Mouse (Mus musculus) E14TG2a.4 (cell line): ENCODE data around the gene Lekr1.
"Not testable (repeated sequence)": the region's sequence is repeated elsewhere in the genome, so short reads cannot be mapped to it uniquely, and the experiment has no call there.

Experiments used
- H3K27me3 ChIP-seq: 2 replicates; pipeline ENCODE4 v1.6.1; 2014; ENCODE audit warnings: low read length, control low read depth; ENCODE audit not compliant: insufficient read depth
- H3K36me3 ChIP-seq: 2 replicates; pipeline ENCODE4 v1.6.1; 2014; ENCODE audit warnings: low read length, control low read depth; ENCODE audit not compliant: insufficient read depth
- H3K4me1 ChIP-seq: replicated peaks from 2 replicates; pipeline ENCODE4 v1.6.1; 2014; ENCODE audit warnings: low read depth, low read length, control low read depth
- H3K4me3 ChIP-seq: replicated peaks from 2 replicates; pipeline ENCODE4 v1.5.1; 2014; ENCODE audit warnings: mild to moderate bottlenecking, low read length
- H3K9me3 ChIP-seq: 2 replicates; pipeline ENCODE4 v1.6.1; 2014; ENCODE audit warnings: low read length, control low read depth
- CTCF ChIP-seq: conservative IDR thresholded peaks from 2 replicates; pipeline ENCODE4 v1.5.1; 2014; ENCODE audit warnings: low read length
- NANOG ChIP-seq: IDR thresholded peaks from 2 replicates; pipeline ENCODE4 v1.6.1; 2014; ENCODE audit warnings: borderline replicate concordance, low read length, mixed read lengths
- POU5F1 ChIP-seq: IDR thresholded peaks from 2 replicates; pipeline ENCODE4 v1.6.1; 2014; ENCODE audit warnings: low read length, borderline replicate concordance

The Lekr1 gene

DNA sequence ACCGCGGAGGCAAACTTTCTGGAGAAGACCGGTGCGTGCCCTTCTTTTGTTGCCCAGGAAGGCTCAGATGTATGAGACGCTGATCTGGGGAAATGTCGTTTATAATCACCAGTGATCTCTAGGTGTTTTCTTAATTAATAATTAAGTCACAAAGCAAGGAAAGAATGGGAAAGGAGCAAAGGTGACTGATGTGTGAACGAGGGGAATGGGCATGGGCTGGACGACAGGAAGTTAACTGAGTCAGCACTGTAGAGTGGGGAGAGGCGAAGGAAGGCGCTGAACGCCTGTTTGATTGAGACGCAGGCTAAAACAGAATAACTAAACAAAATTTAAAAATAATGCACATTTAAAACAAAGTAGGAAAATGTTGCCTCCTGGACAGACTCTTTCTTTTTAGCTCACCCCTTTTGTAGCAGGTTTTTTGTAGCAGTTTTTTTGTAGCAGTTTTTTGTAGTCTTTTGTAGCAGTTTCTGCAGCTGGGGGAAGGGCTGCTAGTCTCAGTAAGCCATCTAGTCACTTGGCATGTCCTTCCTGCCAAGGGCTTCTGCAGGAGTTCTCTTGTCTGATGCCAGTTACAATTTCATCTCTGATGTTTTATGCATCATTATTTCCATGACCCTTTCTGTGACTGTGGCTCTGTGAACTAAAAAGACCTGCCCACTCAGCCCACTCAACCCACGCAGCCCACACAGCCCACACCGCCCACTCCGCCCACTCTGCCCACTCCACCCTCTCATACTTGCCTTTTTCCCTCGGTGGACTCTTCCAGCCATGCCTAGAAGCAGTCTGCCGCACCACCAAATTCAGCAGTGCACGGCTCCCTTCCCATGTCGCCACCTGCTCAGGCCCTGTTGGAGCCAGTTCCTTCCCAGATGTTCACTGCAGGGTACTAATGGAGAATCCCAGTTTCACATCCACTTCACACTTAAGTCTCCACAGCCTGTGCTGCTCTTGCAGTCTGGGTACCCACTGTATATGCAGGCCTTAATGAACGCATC is 98.8 kb downstream of the Lekr1 start:
- no peak for TF ChIP-seq CTCF
- no peak for TF ChIP-seq POU5F1
- no peak for TF ChIP-seq NANOG
- H3K36me3 ChIP-seq = no peaks in the 10 kb centered on the region
- H3K4me3 ChIP-seq = no peak overlapping the region
- H3K9me3 ChIP-seq = no peaks in the 10 kb centered on the region
- no peaks in the 10 kb centered on the region for H3K27me3 ChIP-seq
- no peaks in the 10 kb centered on the region; the same call in 1 of the 2 replicates for H3K4me1 ChIP-seq

DNA sequence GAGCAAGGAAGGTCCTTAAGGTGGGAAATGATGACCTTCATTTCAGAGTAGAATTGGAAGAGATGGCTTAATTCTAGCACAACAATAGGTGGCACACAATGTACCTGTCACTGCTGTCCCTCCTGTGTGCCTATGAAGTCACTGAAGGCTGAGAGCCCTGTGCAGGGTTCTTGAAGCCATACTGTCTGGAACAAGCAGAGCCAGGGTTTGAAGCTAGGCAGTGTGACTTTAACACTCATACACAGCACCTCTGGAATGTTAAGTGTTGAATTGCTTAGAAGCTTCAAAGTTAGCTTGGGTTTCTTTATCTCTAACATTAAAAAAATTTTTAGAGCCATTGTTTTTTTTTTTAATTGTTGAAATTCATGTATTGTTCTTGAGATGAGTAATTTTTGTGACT is 100.4 kb downstream of the Lekr1 start:
- H3K9me3 ChIP-seq = no peaks in the 10 kb centered on the region
- TF ChIP-seq NANOG = no peak
- no peak for TF ChIP-seq CTCF
- no peak for TF ChIP-seq POU5F1

DNA sequence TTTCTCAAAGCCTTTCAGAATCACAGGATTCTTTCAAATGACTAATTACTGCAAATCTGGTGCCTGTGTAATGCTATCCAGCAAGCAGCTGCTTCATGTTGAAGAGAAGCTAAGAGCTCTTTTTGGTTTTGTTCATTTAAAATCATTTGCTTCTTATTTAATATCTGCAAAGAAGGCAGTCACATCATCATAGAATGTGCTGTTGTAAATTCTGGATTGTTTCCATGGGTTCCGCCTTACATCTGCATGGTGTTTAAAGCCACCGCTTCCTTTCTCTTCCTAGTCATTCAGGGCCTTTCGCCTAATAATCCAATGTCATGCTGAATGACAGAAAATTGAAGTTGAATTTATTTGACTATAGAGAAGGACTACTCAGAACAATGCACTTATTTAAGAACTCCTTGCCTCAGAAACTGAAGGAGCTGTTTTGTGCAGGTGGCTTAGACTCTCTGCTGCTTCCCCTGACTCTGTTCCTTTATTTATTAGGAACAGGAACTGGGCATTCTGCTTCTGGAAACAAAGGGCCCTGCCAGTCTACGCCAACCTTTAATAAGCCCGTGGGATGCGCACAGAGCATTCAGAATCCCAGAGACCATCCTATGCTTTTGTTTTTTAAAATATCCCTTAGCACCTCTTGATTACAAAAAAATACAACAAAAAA is 101.3 kb downstream of the Lekr1 start:
- no peaks in the 10 kb centered on the region for H3K27me3 ChIP-seq
- no peaks in the 10 kb centered on the region; the same call in 1 of the 2 replicates for H3K4me1 ChIP-seq
- H3K36me3 ChIP-seq = no peaks in the 10 kb centered on the region
- H3K4me3 ChIP-seq = no peak overlapping the region
- TF ChIP-seq POU5F1 (no peak), NANOG (no peak), CTCF (no peak)
- H3K9me3 ChIP-seq = no peaks in the 10 kb centered on the region

More for the DNA sequence above, 100.4 kb downstream of the Lekr1 start:
- Histone ChIP-seq H3K36me3 (no peaks in the 10 kb centered on the region), H3K27me3 (no peaks in the 10 kb centered on the region), H3K4me3 (no peak overlapping the region), H3K4me1 (no peaks in the 10 kb centered on the region; the same call in 1 of the 2 replicates)

DNA sequence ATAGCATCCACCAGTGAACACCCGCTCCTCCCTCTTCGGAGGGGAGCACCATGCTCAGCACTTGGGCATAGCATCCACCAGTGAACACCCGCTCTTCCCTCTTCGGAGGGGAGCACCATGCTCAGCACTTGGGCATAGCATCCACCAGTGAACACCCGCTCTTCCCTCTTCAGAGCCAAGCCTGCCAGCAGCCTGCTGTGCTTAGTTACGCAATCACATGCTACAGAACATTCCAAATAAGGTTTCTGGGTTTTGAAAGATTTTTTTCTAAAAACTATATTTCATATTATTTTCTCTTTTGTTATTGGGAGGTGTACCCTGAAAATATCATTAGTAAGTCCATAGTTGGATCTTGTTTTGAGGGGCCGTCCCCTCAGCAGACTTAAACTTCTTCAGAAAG is 103.6 kb downstream of the Lekr1 start:
- H3K9me3 ChIP-seq, H3K4me1 ChIP-seq, H3K27me3 ChIP-seq, H3K4me3 ChIP-seq, H3K36me3 ChIP-seq: not testable (repeated sequence)

DNA sequence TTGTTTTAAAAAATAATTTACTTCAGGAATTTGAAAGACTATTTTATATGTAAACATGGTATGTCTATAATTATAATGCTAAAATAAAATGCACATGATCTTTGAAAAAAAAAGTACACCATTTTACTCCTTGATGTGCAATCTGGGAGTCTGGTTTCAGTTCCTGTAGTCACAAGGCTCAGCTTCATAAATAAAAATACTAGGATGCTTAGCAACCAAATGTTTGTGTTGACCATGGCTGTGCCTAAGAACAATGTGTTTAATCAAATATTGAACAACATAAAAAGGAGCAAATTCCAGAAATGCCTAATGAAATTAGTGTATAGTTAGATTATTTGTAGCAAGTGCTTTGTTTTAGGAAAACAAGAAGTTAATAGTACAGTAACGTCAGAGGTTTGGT is 107.9 kb downstream of the Lekr1 start:
- no peak overlapping the region for H3K4me3 ChIP-seq
- H3K9me3 ChIP-seq = 0 out of 2 replicates have a peak, but pooled peaks cover 4% of the 10 kb centered on the region
- no peaks in the 10 kb centered on the region for H3K36me3 ChIP-seq
- no peak for TF ChIP-seq NANOG
- TF ChIP-seq CTCF = no peak
- no peak for TF ChIP-seq POU5F1
- no peaks in the 10 kb centered on the region for H3K4me1 ChIP-seq
- no peaks in the 10 kb centered on the region; the same call in 1 of the 2 replicates for H3K27me3 ChIP-seq

DNA sequence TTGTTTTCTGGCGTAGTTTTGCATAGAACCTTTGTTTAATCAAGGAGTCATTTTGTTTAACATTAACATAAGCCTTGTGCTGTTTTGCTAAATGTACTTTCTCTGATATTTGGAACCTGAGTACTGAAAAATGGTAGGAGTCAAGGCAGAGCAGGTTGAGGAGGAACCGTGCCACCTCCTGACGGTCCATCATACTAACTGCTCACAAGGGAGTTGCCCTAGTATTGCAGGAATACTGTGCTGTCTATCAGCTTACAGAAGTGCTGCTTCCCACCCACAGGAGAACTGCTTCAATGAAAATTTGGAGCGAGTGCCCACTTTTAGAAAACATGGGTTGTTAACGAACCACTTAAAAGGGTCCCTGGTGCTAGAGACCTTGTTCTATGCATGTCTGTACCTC is 109.1 kb downstream of the Lekr1 start:
- Histone ChIP-seq H3K27me3 (no peaks in the 10 kb centered on the region; the same call in 1 of the 2 replicates), H3K36me3 (no peaks in the 10 kb centered on the region), H3K9me3 (peaks cover 11% of the 10 kb centered on the region; the same call in 1 of the 2 replicates), H3K4me3 (no peak overlapping the region), H3K4me1 (no peaks in the 10 kb centered on the region)
- TF ChIP-seq NANOG (no peak), CTCF (no peak), POU5F1 (no peak)

DNA sequence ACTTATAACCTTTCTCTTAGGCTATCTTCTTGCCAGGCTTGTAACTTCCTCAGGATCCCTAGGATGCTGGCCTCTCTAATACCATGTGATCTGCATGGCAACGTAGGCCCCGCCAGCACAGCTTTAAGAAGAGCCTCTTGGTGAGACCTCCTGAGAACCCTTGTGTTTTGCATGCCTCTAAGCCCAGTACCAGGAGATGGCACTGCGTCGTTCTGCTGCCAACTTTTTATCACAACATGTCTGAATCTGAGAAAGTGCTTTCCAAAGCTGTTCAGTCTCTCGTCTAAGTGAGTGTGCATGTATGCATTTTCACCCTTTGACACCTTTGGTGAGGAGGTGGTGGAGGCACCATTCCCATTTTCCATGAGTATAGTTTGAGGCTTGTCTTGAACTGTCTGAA is 116.2 kb downstream of the Lekr1 start:
- Histone ChIP-seq H3K36me3 (no peaks in the 10 kb centered on the region), H3K4me3 (no peak overlapping the region), H3K4me1 (no peaks in the 10 kb centered on the region), H3K9me3 (peaks cover 8% of the 10 kb centered on the region; the same call in 1 of the 2 replicates), H3K27me3 (no peaks in the 10 kb centered on the region)
- TF ChIP-seq NANOG (no peak), CTCF (no peak), POU5F1 (no peak)

DNA sequence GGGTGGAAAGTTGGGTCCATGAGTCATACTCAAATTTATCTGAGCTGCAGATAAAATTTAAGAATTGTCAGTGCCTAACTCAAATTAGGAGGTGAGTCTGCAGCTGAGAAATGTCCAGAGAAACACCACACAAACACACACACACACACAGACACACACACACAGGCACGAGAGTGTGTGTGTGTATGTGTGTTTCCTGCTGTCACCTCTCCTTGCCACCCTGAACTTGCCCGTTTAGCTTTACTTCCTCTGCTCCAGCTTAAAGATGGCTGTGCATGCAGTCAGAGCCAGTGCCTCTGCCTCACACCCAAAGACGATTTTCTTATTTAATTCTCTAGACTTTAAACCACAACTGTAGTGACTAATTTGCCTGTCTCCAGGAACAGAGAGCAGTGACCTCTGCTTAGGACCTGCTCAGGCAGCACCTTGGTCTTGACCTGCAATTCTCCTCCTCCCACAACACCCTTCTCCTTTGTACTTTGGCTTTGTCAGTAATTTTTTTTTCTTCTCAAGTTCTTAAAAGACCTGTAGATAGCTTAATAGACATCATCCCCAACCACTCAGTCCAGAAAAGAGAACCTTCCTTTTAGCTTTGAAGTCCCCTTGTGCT is 124.2 kb downstream of the Lekr1 start:
- no peaks in the 10 kb centered on the region for H3K36me3 ChIP-seq
- TF ChIP-seq POU5F1 = no peak
- TF ChIP-seq CTCF = no peak
- TF ChIP-seq NANOG = no peak
- H3K27me3 ChIP-seq = no peaks in the 10 kb centered on the region
- H3K9me3 ChIP-seq = no peaks in the 10 kb centered on the region
- H3K4me3 ChIP-seq = no peak overlapping the region
- H3K4me1 ChIP-seq = no peaks in the 10 kb centered on the region
